Mouse (Mus musculus): ENCODE results near the gene Mecom.

DNA sequence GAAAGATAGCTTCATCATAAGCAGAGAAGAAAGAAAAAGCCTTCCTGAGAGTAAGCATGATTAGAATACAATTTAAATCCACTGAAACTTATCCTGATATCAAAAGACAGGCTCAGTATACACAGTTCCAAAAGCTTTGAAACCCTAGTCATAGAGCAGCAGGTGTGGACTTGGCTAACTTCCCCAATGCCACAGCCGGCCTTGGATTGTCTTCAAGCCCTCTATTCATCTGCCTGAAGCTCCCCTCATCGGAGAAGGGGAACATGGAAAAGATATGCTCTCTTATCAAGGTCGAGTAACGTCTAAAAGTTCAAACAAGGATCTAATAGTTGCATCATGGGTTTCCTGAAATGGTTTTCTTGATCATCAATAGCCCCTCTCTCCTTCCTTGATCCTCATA is 152.9 kb downstream of the Mecom start:
- TF ChIP-seq GATA1 (IDR thresholded peaks at IDR 0.05; ENCODE audit: borderline replicate concordance, low read length) (no peak), FLI1 (IDR thresholded peaks at IDR 0.05; ENCODE audit: low read length) (no peak)
